8 mouse cellular contexts compared by ENCODE assay signal in genomic region chr2:91927826-91928533, GRCm38 (mm10). TPM values are rescaled to one million over a fixed set of nuclear protein-coding genes. Genes with fewer than 3 reads are reported as not detected.
DNase-seq lines count a peak whose midpoint lies in the region; ATAC-seq and TF ChIP-seq lines count a peak whose summit lies in the region.

No protein-coding gene starts in this region.

- no peaks in the 10 kb centered on the region for H3K9me3 ChIP-seq in limb, embryonic 15.5 days
- no peaks in the 10 kb centered on the region for H3K9me3 ChIP-seq in stomach, embryonic 16.5 days (replicated peaks; ENCODE audit: control insufficient read depth, low read length)

- H3K9ac ChIP-seq in limb, embryonic 15.5 days: no peak overlapping the region
- H3K9ac ChIP-seq in stomach, embryonic 16.5 days (ENCODE audit: low read length): no peak overlapping the region

- H3K36me3 ChIP-seq in kidney, adult 2 months (ENCODE audit: control insufficient read depth, insufficient read depth, low read length): no peaks in the 10 kb centered on the region
- peaks cover 1% of the 10 kb centered on the region; the same call in 1 of the 2 replicates for H3K36me3 ChIP-seq in limb, embryonic 15.5 days
- H3K36me3 ChIP-seq in stomach, embryonic 16.5 days (ENCODE audit: control insufficient read depth, insufficient read depth, low read length): no peaks in the 10 kb centered on the region

- no peak for TF ChIP-seq POLR2A in kidney, adult 2 months (IDR thresholded peaks at IDR 0.05; ENCODE audit: low read depth, low read length)

- peak overlapping the region; percentile 21; the same call in 1 of the 2 replicates for H3K4me2 ChIP-seq in limb, embryonic 15.5 days
- peak overlapping the region; percentile 41; the same call in 1 of the 2 replicates for H3K4me2 ChIP-seq in stomach, embryonic 16.5 days (ENCODE audit: low read depth, low read length)

- H3K4me1 ChIP-seq in kidney, adult 2 months (ENCODE audit: control insufficient read depth, insufficient read depth, low read length): peaks cover 8% of the 10 kb centered on the region; the same call in 1 of the 2 replicates
- peaks cover 57% of the 10 kb centered on the region for H3K4me1 ChIP-seq in limb, embryonic 15.5 days
- peaks cover 31% of the 10 kb centered on the region for H3K4me1 ChIP-seq in stomach, embryonic 16.5 days (ENCODE audit: control insufficient read depth, insufficient read depth, low read length)

- no peak overlapping the region for H3K4me3 ChIP-seq in kidney, adult 2 months (ENCODE audit: insufficient read depth, low read depth, low read length)
- H3K4me3 ChIP-seq in limb, embryonic 15.5 days: peak overlapping the region; percentile 4; the same call in 1 of the 2 replicates
- no peak overlapping the region for H3K4me3 ChIP-seq in stomach, embryonic 16.5 days (replicated peaks; ENCODE audit: low read length)

- no peaks in the 10 kb centered on the region for H3K27me3 ChIP-seq in kidney, adult 2 months (replicated peaks; ENCODE audit: control insufficient read depth, insufficient read depth, low read length)
- H3K27me3 ChIP-seq in limb, embryonic 15.5 days: peaks cover 26% of the 10 kb centered on the region
- H3K27me3 ChIP-seq in stomach, embryonic 16.5 days (ENCODE audit: control insufficient read depth, insufficient read depth, low read length): peaks cover 10% of the 10 kb centered on the region

- no peak overlapping the region for H3K27ac ChIP-seq in kidney, adult 2 months (ENCODE audit: insufficient read depth, low read depth, low read length)
- no peak overlapping the region for H3K27ac ChIP-seq in limb, embryonic 15.5 days
- no peak overlapping the region for H3K27ac ChIP-seq in stomach, embryonic 16.5 days (ENCODE audit: low read length)

- WGBS in kidney, adult 2 months: 50% methylated on average over 34 of the region's 34 CpGs
- 46% methylated on average over 34 of the region's 34 CpGs for WGBS in limb, embryonic 15.5 days
- WGBS in stomach, embryonic 16.5 days: 40% methylated on average over 34 of the region's 34 CpGs

- peak; percentile 82 for DNase-seq in urinary bladder, postnatal 14 days (ENCODE audit: low spot score)
- no peak for DNase-seq in urinary bladder, adult 2 months (ENCODE audit: low spot score)
- DNase-seq in cerebellum, postnatal 14 days: peak; percentile 86 to 94
- DNase-seq in gastrocnemius, postnatal 4 days (ENCODE audit: low spot score in 2 of 2): peak; percentile 59 to 82
- DNase-seq in kidney, adult 2 months: peak; percentile 79

- ATAC-seq in limb, embryonic 15.5 days (ENCODE audit: insufficient number of reproducible peaks, low FRiP score, low TSS enrichment, low read depth): no peak
- ATAC-seq in monocyte, adult 5-6 weeks (replicated peaks; ENCODE audit: insufficient number of reproducible peaks, low FRiP score, low TSS enrichment, poor library complexity, severe bottlenecking): peak; percentile 57
- no peak for ATAC-seq in stomach, embryonic 16.5 days (ENCODE audit: insufficient read depth, low FRiP score)

- peak; percentile 54 for TF ChIP-seq CTCF in kidney, adult 2 months (conservative IDR thresholded peaks at IDR 0.05; ENCODE audit: insufficient read depth, insufficient read length, low read depth, low read length)

RNA-seq across cellular contexts. Expression of gene Chrm4, which starts 0.9 kb away (rescaled TPM):
- 0.06 and 0.11 TPM in 2 replicates for polyA plus RNA-seq in urinary bladder, adult 2 months (2012; rRNA removed)
- under 1 TPM; 0.32 to 0.36 TPM for total RNA-seq in gastrocnemius, postnatal 4 days (2021)
- 0.11 TPM in 1 of 2 replicates, not detected in the other for polyA plus RNA-seq in kidney, adult 2 months (2012; rRNA removed)
- 0.20 and 0.29 TPM in 2 replicates for polyA plus RNA-seq in limb, embryonic 15.5 days (2015; fragmentation: Nextera tagmentation; extraction: Ambion mirVana)
- 0.29 TPM in 1 of 3 replicates, not detected in the others for total RNA-seq in monocyte, adult 5-6 weeks (2017)
- 0.27 and 0.31 TPM in 2 replicates for polyA plus RNA-seq in stomach, embryonic 16.5 days (2015; fragmentation: Nextera tagmentation; extraction: Ambion mirVana)

RNA-seq across cellular contexts. Expression of gene Mdk, which starts 4.1 kb away (rescaled TPM):
- polyA plus RNA-seq in urinary bladder, adult 2 months (2012; rRNA removed): 34.7 and 37.5 TPM in 2 replicates
- total RNA-seq in gastrocnemius, postnatal 4 days (2021): 100 to 1,000 TPM; 130 to 135 TPM
- 76.0 and 80.1 TPM in 2 replicates for polyA plus RNA-seq in kidney, adult 2 months (2012; rRNA removed)
- 899 and 1,046 TPM in 2 replicates for polyA plus RNA-seq in limb, embryonic 15.5 days (2015; fragmentation: Nextera tagmentation; extraction: Ambion mirVana)
- total RNA-seq in monocyte, adult 5-6 weeks (2017): 10.2 TPM in 1 of 3 replicates, not detected in the others
- 458 and 550 TPM in 2 replicates for polyA plus RNA-seq in stomach, embryonic 16.5 days (2015; fragmentation: Nextera tagmentation; extraction: Ambion mirVana)

RNA-seq across cellular contexts. Expression of gene Gm9821, which starts 17.5 kb away (rescaled TPM):
- polyA plus RNA-seq in urinary bladder, adult 2 months (2012; rRNA removed): 0.03 TPM in 1 of 2 replicates, not detected in the other
- not detected for total RNA-seq in gastrocnemius, postnatal 4 days (2021)
- polyA plus RNA-seq in kidney, adult 2 months (2012; rRNA removed): not detected in 2 replicates
- 0.45 TPM in 2 replicates for polyA plus RNA-seq in limb, embryonic 15.5 days (2015; fragmentation: Nextera tagmentation; extraction: Ambion mirVana)
- 0.29 to 0.97 TPM (median 0.32 TPM) in 3 replicates for total RNA-seq in monocyte, adult 5-6 weeks (2017)
- polyA plus RNA-seq in stomach, embryonic 16.5 days (2015; fragmentation: Nextera tagmentation; extraction: Ambion mirVana): 0.83 and 0.91 TPM in 2 replicates

RNA-seq across cellular contexts. Expression of gene Dgkz, which starts 47.7 kb away (rescaled TPM):
- polyA plus RNA-seq in urinary bladder, adult 2 months (2012; rRNA removed): 135 and 148 TPM in 2 replicates
- 100 to 1,000 TPM in 1 of 2 experiments, 10 to 100 TPM in 1; 96.0 to 121 TPM for total RNA-seq in gastrocnemius, postnatal 4 days (2021)
- 106 and 119 TPM in 2 replicates for polyA plus RNA-seq in kidney, adult 2 months (2012; rRNA removed)
- 30.9 and 35.9 TPM in 2 replicates for polyA plus RNA-seq in limb, embryonic 15.5 days (2015; fragmentation: Nextera tagmentation; extraction: Ambion mirVana)
- total RNA-seq in monocyte, adult 5-6 weeks (2017): 83.0 to 148 TPM (median 110 TPM) in 3 replicates
- 34.9 and 38.3 TPM in 2 replicates for polyA plus RNA-seq in stomach, embryonic 16.5 days (2015; fragmentation: Nextera tagmentation; extraction: Ambion mirVana)
